Mouse (Mus musculus): ENCODE data around the gene Tm7sf3.

The Tm7sf3 gene

DNA sequence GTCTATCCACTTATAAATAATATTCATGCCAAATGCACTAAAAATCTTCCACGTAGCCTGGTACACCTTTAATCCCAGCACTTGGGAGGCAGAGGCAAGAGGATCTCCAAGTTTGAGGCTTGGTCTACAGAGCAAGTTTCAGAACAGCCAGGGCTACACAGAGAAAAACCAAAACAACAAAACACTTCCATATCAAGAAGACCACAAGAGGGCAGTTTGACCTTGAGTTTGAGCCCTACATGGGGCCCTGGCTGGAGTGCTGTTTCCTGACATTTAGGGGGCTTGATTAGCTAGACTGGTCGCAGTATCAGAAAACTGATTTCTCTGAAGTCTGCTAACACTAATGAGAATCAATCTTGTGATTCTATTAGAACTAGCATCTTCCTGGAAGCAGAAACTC, 18.0 kb upstream of the Tm7sf3 start:
- DNase-seq (ENCODE audit: low read depth): no peak

DNA sequence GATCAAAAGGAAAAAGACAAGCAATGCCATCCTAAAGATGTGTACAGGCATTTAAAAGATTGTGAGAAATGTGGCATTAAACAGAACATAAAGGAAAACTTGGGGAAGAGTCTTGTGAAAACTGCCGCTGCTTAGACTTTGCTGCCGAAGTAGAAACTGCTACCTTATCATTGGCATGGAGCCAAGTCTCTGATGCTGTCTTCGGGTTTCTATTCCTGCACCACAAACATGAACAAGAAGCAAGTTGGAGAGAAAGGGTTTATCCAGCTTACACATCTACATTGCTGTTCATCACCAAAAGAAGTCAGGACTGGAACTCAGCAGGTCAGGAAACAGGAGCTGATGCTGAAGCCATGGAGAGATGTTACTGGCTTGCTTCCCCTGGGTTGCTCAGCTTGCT, 10.6 kb upstream of the Tm7sf3 start:
- no peak for DNase-seq (ENCODE audit: low read depth)

DNA sequence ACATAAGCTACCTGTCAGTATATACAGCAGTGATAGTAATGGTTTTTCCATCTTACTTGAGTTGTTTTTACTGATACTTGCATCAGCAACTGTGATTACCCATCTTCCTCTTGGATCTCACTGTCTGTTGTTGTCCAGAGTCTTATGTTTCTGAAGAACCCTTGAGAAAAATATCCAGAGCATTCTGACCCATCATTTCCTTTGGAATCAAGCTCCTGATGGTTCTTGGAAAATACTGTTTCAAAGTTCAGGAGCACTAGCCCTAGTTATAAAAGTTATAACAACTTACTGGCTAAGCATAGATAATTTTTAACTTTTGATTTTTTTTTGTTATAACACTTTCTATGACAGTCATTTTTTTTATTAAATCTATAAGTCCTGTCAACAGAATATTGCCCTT, 8.8 kb upstream of the Tm7sf3 start:
- no peak for DNase-seq (ENCODE audit: low read depth)

GRCm38 (mm10) chr6:146650013-146650412, 7.4 kb upstream of the Tm7sf3 start:
- DNase-seq (ENCODE audit: low read depth): no peak

GRCm38 (mm10) chr6:146643184-146643570, 553 bp upstream of the Tm7sf3 start:
- DNase-seq (ENCODE audit: low read depth): no peak

GRCm38 (mm10) chr6:146641621-146642210, 908 bp downstream of the Tm7sf3 start:
- DNase-seq (ENCODE audit: low read depth): no peak

GRCm38 (mm10) chr6:146640991-146641390, 1.6 kb downstream of the Tm7sf3 start:
- no peak for DNase-seq (ENCODE audit: low read depth)

- no peak for DNase-seq (ENCODE audit: low read depth)
Observed at GRCm38 (mm10) chr6:146640068-146640965, 2.3 kb downstream of the Tm7sf3 start.

DNA sequence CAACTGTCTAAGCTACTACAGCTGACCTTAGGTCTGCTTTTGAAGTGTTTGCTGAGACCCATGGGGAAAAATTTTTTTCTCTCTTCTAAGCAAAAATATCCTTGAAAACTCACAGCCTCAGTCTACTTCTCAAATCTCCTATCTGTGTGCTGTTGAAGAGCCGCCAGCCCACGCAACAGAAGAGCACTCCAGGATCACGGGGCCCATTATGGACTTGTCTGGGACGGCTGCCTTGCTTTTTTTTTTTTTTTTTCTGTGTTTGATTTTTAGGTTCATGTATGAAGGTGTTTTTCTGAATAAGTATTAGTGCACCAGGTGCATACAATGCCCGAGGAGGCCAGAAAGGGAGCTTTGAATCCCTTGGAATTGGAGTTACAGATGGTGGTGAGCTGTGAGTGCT, 6.1 kb downstream of the Tm7sf3 start:
- DNase-seq (ENCODE audit: low read depth): no peak

DNA sequence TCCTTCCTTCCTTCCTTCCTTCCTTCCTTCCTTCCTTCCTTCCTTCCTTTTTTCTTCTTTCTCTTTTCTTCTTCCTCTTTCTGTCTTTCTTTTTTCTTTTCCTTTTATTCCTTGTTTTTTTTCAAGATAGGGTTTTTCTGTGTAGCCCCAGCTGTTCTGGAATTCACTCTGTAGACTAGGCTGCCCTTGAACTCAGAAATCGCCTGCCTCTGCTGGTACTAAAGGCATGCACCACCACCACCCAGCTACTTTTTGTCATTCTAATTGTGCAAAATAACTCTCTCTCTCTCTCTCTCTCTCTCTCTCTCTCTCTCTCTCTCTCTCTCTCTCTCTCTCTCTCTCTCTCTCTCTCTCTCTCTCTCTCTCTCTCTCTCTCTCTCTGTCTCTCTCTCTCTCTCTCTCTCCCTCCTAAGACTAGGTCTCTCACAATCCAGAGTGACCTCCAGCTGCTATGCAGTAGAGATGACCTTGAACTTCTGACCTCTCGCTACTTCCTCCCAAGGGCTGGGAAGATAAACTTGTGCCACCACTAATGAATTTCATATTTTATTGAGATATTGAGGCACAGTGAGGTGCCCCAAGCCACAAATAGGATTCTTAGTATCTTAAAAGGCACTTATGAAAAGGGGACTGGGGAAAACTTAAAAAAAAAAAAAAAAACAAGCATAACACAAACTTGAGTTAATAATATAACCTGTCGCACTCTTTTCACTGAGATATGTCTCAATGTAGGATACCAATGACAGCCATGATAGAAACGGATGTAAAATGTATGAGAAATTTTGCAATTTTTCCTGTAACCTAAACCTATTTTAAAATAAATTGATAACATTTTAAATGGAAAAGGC, 7.6 kb downstream of the Tm7sf3 start:
- DNase-seq (ENCODE audit: low read depth): no peak

GRCm38 (mm10) chr6:146634015-146634722, 8.5 kb downstream of the Tm7sf3 start:
- no peak for DNase-seq (ENCODE audit: low read depth)

- no peak for DNase-seq (ENCODE audit: low read depth)
Observed at GRCm38 (mm10) chr6:146633629-146634014, 9.0 kb downstream of the Tm7sf3 start.

DNA sequence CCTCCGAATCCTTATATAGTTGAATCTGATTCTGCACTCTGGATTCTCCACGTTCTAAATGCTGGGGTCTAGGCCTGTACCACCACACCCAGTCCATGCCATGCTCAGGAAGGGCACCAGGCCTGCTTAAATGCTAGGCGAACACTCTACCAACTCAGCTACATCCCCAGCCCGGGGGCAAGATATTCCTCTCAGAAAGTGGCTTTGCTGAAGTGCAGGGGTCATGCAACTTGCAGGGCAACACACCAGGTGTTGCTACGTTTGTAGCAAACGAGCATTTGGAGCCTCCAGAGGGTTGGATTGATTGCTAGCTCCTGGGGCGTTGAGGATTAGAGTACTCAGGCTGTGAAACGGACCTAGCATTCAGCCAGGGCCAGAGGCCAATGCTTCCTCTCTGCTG, 9.5 kb downstream of the Tm7sf3 start:
- DNase-seq (ENCODE audit: low read depth): no peak

- DNase-seq (ENCODE audit: low read depth): no peak
Observed at GRCm38 (mm10) chr6:146632403-146632802, 10.2 kb downstream of the Tm7sf3 start.

GRCm38 (mm10) chr6:146631847-146632246, 10.8 kb downstream of the Tm7sf3 start:
- no peak for DNase-seq (ENCODE audit: low read depth)

- DNase-seq (ENCODE audit: low read depth): no peak
Observed at GRCm38 (mm10) chr6:146630961-146631360, 11.7 kb downstream of the Tm7sf3 start.

DNA sequence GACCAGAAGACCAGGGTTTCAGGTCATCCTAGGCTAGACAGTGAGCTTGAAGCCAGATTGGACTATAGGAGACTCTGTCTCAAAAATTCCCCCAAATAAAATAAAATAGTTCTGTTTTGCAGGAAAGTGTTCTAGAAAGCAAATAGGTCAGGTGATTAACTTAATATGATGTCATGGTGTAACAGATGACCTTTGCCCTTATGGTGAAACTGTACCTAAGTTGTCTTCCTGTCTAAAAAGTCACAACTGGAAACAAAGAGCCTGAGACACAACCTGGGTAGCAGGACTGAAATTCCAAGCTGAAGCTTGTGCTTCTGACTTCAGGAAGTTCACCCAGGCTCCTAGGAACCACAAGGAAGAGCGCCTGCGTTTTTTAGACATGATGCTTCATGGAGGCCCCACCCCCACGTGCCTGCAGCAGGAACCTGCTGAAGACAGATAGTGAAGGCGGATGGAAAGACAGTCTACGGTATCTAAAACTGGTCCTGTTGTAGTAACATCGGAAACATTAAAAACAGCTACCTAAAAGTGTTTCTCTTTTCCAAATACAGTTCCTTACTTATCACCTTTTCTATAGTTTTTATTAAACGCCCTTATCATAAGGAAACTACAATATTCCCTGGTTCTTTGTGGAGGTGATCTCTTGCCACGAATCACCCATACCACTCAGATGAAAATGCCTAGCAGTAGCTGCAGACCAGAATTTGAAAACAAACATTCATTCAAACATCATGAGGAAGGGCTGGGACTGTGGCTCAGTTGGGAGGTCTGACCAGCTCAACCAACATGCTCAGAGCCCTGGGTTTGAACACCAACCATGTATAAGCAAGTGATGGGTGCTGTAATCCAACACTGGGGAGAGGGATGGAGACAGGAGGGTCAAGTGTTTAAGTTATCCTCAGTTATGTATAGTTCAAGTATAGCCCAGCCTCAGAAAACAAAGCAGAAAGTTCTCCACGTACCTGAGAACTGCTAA, 12.6 kb downstream of the Tm7sf3 start:
- peak; percentile 71 for DNase-seq (ENCODE audit: low read depth)

GRCm38 (mm10) chr6:146628123-146628522, 14.5 kb downstream of the Tm7sf3 start:
- DNase-seq (ENCODE audit: low read depth): no peak

DNA sequence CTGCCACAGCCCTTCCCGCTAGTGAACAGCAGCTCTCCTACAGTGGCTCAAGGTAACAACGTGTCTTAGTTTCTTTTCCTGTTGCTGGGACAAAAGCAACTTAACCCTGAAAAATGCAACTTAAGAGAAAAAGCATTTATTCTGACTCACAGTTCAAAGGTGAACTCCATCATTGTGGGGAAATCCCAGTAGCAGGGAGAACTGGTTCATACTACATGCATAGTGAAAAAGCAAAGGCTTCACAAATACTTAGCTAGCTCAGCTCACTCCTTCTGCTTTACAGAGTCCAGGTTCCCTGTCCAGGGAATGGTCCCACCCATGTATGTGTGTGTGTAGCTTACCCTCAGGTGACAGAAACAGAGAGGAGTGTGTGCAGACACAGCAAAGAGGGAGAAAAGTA, 26.0 kb downstream of the Tm7sf3 start:
- DNase-seq (ENCODE audit: low read depth): no peak

- DNase-seq (ENCODE audit: low read depth): no peak
Observed at GRCm38 (mm10) chr6:146615891-146616290, 26.7 kb downstream of the Tm7sf3 start.

DNA sequence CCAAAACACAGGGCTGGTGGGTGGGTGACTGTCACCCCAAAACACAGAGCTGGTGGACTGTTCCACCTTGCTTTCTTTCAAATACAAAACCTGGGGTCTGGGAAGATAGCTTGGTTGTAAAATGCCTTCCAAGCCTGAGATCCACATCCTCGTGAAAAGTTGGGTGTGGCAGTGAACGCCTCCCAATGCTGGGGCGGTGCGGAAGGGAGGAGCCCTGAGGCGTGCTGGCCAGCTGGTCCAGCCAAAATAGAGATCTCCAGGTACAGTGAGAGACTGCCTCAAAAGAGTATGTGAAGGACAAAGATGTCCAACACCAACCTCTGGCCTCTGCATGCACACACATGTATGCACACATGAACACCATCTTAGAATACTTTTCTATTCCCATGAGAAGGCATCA, 28.1 kb downstream of the Tm7sf3 start:
- DNase-seq (ENCODE audit: low read depth): no peak
